Mouse (Mus musculus) gonadal fat pad, adult 2 months (tissue): Measurements from ENCODE around the gene 4632433K11Rik. TPM values are rescaled to one million over a fixed set of nuclear protein-coding genes. Genes with fewer than 3 reads are reported as not detected.

Experiments
- polyA plus RNA-seq: library from polyadenylated mRNA; depleted of rRNA; stranded (reverse); fragments of >200 nt; gene quantifications from 2 replicates; pipeline ENCODE4 v1.2.3, GENCODE M21; 2012; rRNA removed

4632433K11Rik gene
- polyA plus RNA-seq, 1 experiment, result not detected

Other genes starting within 250 kb of the 4632433K11Rik start
- 26.4 and 45.7 TPM in 2 replicates for gene Tmem238, start 244.5 kb upstream of the 4632433K11Rik start, polyA plus RNA-seq
- 262 and 263 TPM in 2 replicates for gene Rpl28, start 241.2 kb upstream of the 4632433K11Rik start, polyA plus RNA-seq
- gene Ube2s, start 221.5 kb upstream of the 4632433K11Rik start, polyA plus RNA-seq, result 229 and 251 TPM in 2 replicates
- gene Shisa7, start 189.4 kb upstream of the 4632433K11Rik start, polyA plus RNA-seq, result 1.2 and 2.3 TPM in 2 replicates
- gene Isoc2b, start 163.9 kb upstream of the 4632433K11Rik start, polyA plus RNA-seq, result 34.9 and 45.7 TPM in 2 replicates
- gene Isoc2a, start 157.0 kb upstream of the 4632433K11Rik start, polyA plus RNA-seq, result 26.4 and 35.4 TPM in 2 replicates
- gene Gm36210, start 127.6 kb upstream of the 4632433K11Rik start, polyA plus RNA-seq, result 0.09 TPM in 1 of 2 replicates, not detected in the other
- gene Zfp628, start 118.9 kb upstream of the 4632433K11Rik start, polyA plus RNA-seq, result 6.9 and 10.2 TPM in 2 replicates
- 3.6 TPM in 2 replicates for gene Nat14, start 112.1 kb upstream of the 4632433K11Rik start, polyA plus RNA-seq
- 8.5 and 12.1 TPM in 2 replicates for gene Ssc5d, start 108.3 kb upstream of the 4632433K11Rik start, polyA plus RNA-seq
- 0.89 and 1.9 TPM in 2 replicates for gene Sbk2, start 69.7 kb upstream of the 4632433K11Rik start, polyA plus RNA-seq
- 0.12 and 0.20 TPM in 2 replicates for gene Sbk3, start 63.0 kb upstream of the 4632433K11Rik start, polyA plus RNA-seq
- gene Zfp579, start 38.0 kb upstream of the 4632433K11Rik start, polyA plus RNA-seq, result 37.0 and 39.8 TPM in 2 replicates
- 24.1 and 28.6 TPM in 2 replicates for gene Zfp524, start 19.7 kb upstream of the 4632433K11Rik start, polyA plus RNA-seq
- 25.6 and 26.5 TPM in 2 replicates for gene Fiz1, start 19.4 kb upstream of the 4632433K11Rik start, polyA plus RNA-seq
- 0.18 TPM in 1 of 2 replicates, not detected in the other for gene Gm44973, start 18.6 kb upstream of the 4632433K11Rik start, polyA plus RNA-seq
- 26.7 and 29.1 TPM in 2 replicates for gene Zfp865, start 13.7 kb upstream of the 4632433K11Rik start, polyA plus RNA-seq
- 5.8 and 7.8 TPM in 2 replicates for gene Ccdc106, start 13.6 kb upstream of the 4632433K11Rik start, polyA plus RNA-seq
- 5.5 and 6.4 TPM in 2 replicates for gene Zfp784, start 4.3 kb downstream of the 4632433K11Rik start, polyA plus RNA-seq
- 15.5 and 17.9 TPM in 2 replicates for gene Zfp580, start 17.4 kb downstream of the 4632433K11Rik start, polyA plus RNA-seq
- 163 and 192 TPM in 2 replicates for gene U2af2, start 28.0 kb downstream of the 4632433K11Rik start, polyA plus RNA-seq
- 142 and 162 TPM in 2 replicates for gene Epn1, start 46.1 kb downstream of the 4632433K11Rik start, polyA plus RNA-seq
- gene Rfpl4, start 82.8 kb downstream of the 4632433K11Rik start, polyA plus RNA-seq, result not detected in 2 replicates
- gene Rasl2-9, start 91.8 kb downstream of the 4632433K11Rik start, polyA plus RNA-seq, result 1.3 and 1.5 TPM in 2 replicates
- gene Vmn1r55, start 115.6 kb downstream of the 4632433K11Rik start, polyA plus RNA-seq, result not detected in 2 replicates
- gene Vmn1r56, start 162.6 kb downstream of the 4632433K11Rik start, polyA plus RNA-seq, result not detected in 2 replicates
- gene Vmn1r57, start 184.4 kb downstream of the 4632433K11Rik start, polyA plus RNA-seq, result not detected in 2 replicates